Mouse (Mus musculus) embryonic facial prominence, embryonic 12.5 days (tissue): Measurements from ENCODE around the gene Msi2. TPM values are rescaled to one million over a fixed set of nuclear protein-coding genes. Genes with fewer than 3 reads are reported as not detected.

Source experiments
- ATAC-seq: fragments of 200-750 bp; cut with Nextera tagmentation; 2 replicates; pipeline ENCODE4 v1.8.0; 2017; ENCODE audit not compliant: insufficient number of reproducible peaks, insufficient read depth, low FRiP score, low TSS enrichment
- H3K27ac ChIP-seq: fragments of 300-500 bp; sonication (generic); 2 replicates; pipeline ENCODE4 v1.5.1; 2016; ENCODE audit warnings: mild to moderate bottlenecking
- H3K27me3 ChIP-seq: fragments of 300-500 bp; sonication (generic); 2 replicates; pipeline ENCODE4 v1.6.1; 2016; ENCODE audit warnings: mild to moderate bottlenecking, moderate library complexity
- H3K36me3 ChIP-seq: fragments of 300-500 bp; sonication (generic); 2 replicates; pipeline ENCODE4 v1.6.1; 2016; ENCODE audit warnings: mild to moderate bottlenecking
- H3K4me1 ChIP-seq: fragments of 300-500 bp; sonication (generic); 2 replicates; pipeline ENCODE4 v1.6.1; 2016
- H3K4me2 ChIP-seq: fragments of 300-500 bp; sonication (generic); replicated peaks from 2 replicates; pipeline ENCODE4 v1.6.1; 2016; ENCODE audit warnings: mild to moderate bottlenecking, moderate library complexity
- H3K4me3 ChIP-seq: fragments of 300-500 bp; sonication (generic); 2 replicates; pipeline ENCODE4 v1.5.1; 2016; ENCODE audit warnings: mild to moderate bottlenecking
- H3K9ac ChIP-seq: fragments of 300-500 bp; sonication (generic); 2 replicates; pipeline ENCODE4 v1.6.1; 2016; ENCODE audit warnings: mild to moderate bottlenecking, moderate library complexity
- H3K9me3 ChIP-seq: fragments of 300-500 bp; sonication (generic); 2 replicates; pipeline ENCODE4 v1.6.1; 2016; ENCODE audit warnings: mild to moderate bottlenecking, moderate library complexity
- WGBS: fragments of 180-500 bp; shearing (Covaris S2); methylation state at CpG from one replicate; pipeline ENCODE4 v1.1.7; 2016; 5-methylcytosine and 5-hydroxymethylcytosine counted together
- polyA plus RNA-seq: library from polyadenylated mRNA; unstranded; fragments of >200 nt; fragmentation: Nextera tagmentation; extraction: Ambion mirVana; gene quantifications from 2 replicates; pipeline ENCODE4 v1.2.1, GENCODE M21; 2016

Gene Msi2
- polyA plus RNA-seq, 1 experiment from 2014 or later = 22.0 TPM

DNA sequence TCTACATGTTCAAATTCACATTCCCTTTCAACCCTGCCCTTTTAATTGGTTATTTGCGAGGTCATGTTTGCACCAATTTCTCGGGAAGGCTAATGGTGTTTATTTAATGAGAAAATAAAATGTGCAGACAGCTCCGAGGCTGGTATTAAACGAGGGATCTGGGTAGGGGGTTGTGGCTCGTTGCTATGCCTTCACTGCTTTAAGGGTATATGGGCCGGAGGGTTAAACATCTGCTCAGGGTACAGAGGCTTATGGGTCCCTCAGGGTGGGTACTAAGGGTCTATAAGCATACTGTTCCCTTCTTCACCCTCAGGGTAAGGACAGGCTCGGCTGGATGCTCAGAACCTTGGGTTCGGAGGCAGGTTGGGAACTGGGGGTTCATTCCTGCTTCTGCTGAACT is 245.6 kb downstream of the Msi2 start:
- Histone ChIP-seq H3K4me1 (peaks cover 29% of the 10 kb centered on the region), H3K27me3 (no peaks in the 10 kb centered on the region), H3K4me2 (no peak overlapping the region), H3K9me3 (no peaks in the 10 kb centered on the region), H3K27ac (no peak overlapping the region), H3K36me3 (no peaks in the 10 kb centered on the region; the same call in 1 of the 2 replicates), H3K9ac (no peak overlapping the region), H3K4me3 (no peak overlapping the region)
- WGBS = 42% methylated on average over 8 of the region's 8 CpGs
- ATAC-seq = no peak

DNA sequence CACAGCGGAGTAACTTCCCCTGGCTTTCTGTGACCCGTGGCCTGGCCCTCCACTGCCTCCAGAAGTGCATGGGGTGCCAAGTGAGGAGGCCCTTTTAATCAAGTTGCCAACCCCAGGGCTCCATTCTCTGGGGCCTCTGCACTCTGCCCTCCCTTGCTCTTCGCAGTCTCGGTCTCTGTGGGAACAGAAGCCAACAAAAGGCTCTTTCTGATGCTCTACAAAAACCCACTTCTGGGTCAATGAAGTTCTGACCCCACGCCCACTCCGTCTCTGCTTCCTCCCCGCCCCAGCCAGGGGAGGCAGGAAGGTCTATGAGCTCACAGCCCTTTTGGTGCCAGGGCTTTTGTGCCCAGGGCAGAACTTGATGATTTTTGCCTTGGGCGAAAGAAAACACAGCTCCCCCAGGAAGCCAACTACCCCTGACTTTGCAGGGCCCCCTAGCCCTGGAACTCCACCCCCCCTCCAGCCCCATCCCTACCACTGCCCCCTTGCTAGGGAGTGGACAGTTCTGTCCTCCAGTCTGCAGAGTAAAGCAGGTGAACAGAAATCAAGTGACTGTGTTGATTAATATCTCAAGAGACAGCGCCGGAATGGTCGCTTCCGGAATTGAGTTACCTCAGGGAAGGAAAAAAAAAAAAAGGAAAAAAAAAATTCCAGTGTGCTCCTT is 246.2 kb downstream of the Msi2 start:
- Histone ChIP-seq H3K9me3 (no peaks in the 10 kb centered on the region), H3K36me3 (no peaks in the 10 kb centered on the region; the same call in 1 of the 2 replicates), H3K27ac (no peak overlapping the region), H3K4me1 (peaks cover 29% of the 10 kb centered on the region), H3K9ac (no peak overlapping the region), H3K4me2 (no peak overlapping the region), H3K4me3 (no peak overlapping the region), H3K27me3 (no peaks in the 10 kb centered on the region)
- ATAC-seq = peak; percentile 45
- WGBS = 39% methylated on average over 12 of the region's 12 CpGs

GRCm38 (mm10) chr11:88470599-88470998 is 247.7 kb downstream of the Msi2 start:
- ATAC-seq = no peak
- Histone ChIP-seq H3K4me1 (peaks cover 29% of the 10 kb centered on the region), H3K4me3 (no peak overlapping the region), H3K27me3 (no peaks in the 10 kb centered on the region), H3K9ac (no peak overlapping the region), H3K4me2 (no peak overlapping the region), H3K27ac (no peak overlapping the region), H3K9me3 (no peaks in the 10 kb centered on the region), H3K36me3 (no peaks in the 10 kb centered on the region)

DNA sequence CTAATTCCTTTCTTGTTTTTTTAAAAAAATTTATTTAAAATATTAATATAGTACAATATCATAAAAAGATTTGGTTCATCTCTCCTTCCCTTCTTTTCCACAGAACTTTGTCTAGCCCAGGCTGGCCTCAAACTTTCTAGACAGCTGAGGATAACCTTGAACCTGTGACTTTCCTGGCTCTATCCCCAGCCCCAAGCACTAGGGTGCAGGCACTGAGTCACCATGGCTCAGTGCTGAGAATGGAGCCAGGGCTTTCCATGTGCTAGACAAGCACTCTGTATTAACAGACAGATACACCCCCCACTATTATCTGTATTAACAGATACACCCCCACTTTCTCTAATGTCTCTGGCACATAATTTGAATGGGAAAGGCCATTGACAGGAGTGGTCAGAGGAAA is 249.3 kb downstream of the Msi2 start:
- Histone ChIP-seq H3K27ac (no peak overlapping the region), H3K36me3 (no peaks in the 10 kb centered on the region), H3K4me2 (no peak overlapping the region), H3K9ac (no peak overlapping the region), H3K4me1 (peaks cover 39% of the 10 kb centered on the region), H3K4me3 (no peak overlapping the region), H3K27me3 (no peaks in the 10 kb centered on the region), H3K9me3 (no peaks in the 10 kb centered on the region)
- ATAC-seq = no peak

GRCm38 (mm10) chr11:88467498-88468245 is 250.6 kb downstream of the Msi2 start:
- H3K9ac ChIP-seq = no peak overlapping the region
- H3K4me1 ChIP-seq = peaks cover 33% of the 10 kb centered on the region
- ATAC-seq = no peak
- H3K4me3 ChIP-seq = no peak overlapping the region
- 68% methylated on average over 18 of the region's 18 CpGs for WGBS
- peaks cover 2% of the 10 kb centered on the region; the same call in 1 of the 2 replicates for H3K36me3 ChIP-seq
- no peaks in the 10 kb centered on the region for H3K9me3 ChIP-seq
- no peaks in the 10 kb centered on the region for H3K27me3 ChIP-seq
- H3K27ac ChIP-seq = no peak overlapping the region
- no peak overlapping the region for H3K4me2 ChIP-seq

- no peak overlapping the region for H3K4me3 ChIP-seq
- H3K27me3 ChIP-seq = no peaks in the 10 kb centered on the region
- no peak overlapping the region for H3K4me2 ChIP-seq
- H3K9me3 ChIP-seq = no peaks in the 10 kb centered on the region
- no peak overlapping the region for H3K9ac ChIP-seq
- no peak for ATAC-seq
- peak overlapping the region; percentile 25; the same call in 1 of the 2 replicates for H3K27ac ChIP-seq
- H3K36me3 ChIP-seq = peaks cover 2% of the 10 kb centered on the region; the same call in 1 of the 2 replicates
- H3K4me1 ChIP-seq = peaks cover 31% of the 10 kb centered on the region
- 75% methylated on average over 6 of the region's 6 CpGs for WGBS
These were observed 254.4 kb downstream of the Msi2 start for GRCm38 (mm10) chr11:88463951-88464350.

DNA sequence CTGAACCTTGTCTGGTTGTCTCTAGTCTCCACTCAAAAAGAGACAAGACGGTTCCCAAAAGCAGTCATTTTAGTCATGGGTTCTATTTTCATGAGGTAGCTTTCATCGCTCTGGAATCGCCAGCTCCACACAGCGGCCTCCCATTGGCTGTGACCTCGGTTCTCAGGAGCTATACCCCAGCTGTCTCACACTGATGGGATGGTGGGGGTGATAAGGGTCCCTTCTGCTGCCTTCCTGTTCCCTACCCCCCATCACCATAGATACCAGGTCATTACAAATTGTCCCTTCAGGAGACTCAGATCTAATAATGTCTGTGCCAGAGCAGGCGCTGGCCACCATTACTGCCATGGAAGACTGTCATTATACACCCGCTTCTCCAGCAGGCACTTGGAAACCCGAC is 255.5 kb downstream of the Msi2 start:
- WGBS = 92% methylated on average over 8 of the region's 8 CpGs
- H3K36me3 ChIP-seq = peaks cover 2% of the 10 kb centered on the region; the same call in 1 of the 2 replicates

DNA sequence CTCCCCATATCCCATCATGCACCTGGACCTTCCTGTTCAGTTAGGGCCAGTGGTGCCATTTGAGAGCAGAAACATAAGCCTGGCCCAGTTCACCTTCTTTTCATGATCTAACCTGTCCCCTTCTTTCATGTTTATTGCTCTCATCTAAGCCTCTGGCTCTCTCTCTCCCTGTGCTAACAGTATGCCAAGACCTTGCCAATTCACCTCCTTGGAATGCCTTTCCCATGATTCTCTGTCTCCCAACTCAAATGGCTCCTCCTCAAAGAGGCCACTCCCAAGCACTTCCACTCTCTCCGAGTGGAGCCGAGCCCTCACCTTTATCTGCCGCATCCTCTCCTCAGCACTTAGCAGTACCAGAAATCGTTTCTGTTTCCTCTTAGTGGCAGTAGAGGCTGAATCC is 256.7 kb downstream of the Msi2 start:
- H3K4me3 ChIP-seq = no peak overlapping the region
- H3K36me3 ChIP-seq = peaks cover 2% of the 10 kb centered on the region; the same call in 1 of the 2 replicates
- H3K9ac ChIP-seq = no peak overlapping the region
- ATAC-seq = no peak
- H3K9me3 ChIP-seq = no peaks in the 10 kb centered on the region
- H3K27ac ChIP-seq = no peak overlapping the region
- no peaks in the 10 kb centered on the region for H3K27me3 ChIP-seq
- WGBS = 90% methylated on average over 4 of the region's 4 CpGs
- no peak overlapping the region for H3K4me2 ChIP-seq
- peaks cover 27% of the 10 kb centered on the region for H3K4me1 ChIP-seq

More for the DNA sequence above, 255.5 kb downstream of the Msi2 start:
- Histone ChIP-seq H3K9ac (no peak overlapping the region), H3K4me2 (no peak overlapping the region), H3K4me3 (no peak overlapping the region), H3K4me1 (peaks cover 27% of the 10 kb centered on the region), H3K9me3 (no peaks in the 10 kb centered on the region), H3K27ac (no peak overlapping the region), H3K27me3 (no peaks in the 10 kb centered on the region)
- ATAC-seq = no peak

DNA sequence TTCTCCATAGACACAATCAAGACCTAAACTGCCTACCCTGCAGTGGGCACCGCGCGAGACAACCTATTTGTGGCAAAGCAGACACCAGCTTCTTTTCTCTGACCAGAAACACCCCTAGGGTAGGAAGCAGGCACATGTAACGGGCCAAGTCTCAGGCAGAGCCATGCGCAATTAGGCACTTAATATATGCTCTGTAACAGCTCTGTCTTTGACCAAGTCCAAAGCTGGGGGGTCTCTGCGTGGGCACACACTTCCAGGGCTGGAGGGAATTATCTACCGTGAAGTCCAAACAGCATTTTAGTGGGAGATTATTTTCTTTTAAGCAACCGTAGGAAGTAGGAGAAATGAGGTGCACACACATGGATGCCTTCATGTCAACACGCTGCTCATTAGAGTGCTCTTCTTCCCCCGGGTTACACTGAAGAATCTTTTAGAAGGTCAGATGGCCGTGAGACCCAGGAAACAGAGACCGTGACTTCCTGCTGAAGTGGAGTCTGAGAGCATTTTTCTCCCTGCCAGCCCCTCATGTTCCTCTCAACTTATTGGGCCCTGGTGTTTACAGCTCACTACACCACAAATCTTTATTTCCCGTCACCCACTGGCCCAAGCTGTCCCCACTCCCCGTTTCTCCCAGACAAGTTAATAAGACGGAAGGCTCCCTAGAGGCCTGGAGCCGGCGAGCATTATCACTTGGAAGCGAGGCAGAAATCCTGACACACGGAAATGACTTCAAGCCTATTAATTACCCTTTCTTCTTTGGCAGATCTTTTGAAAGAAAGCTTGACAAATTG is 258.2 kb downstream of the Msi2 start:
- Histone ChIP-seq H3K4me1 (peaks cover 34% of the 10 kb centered on the region), H3K4me2 (no peak overlapping the region), H3K9ac (no peak overlapping the region), H3K27ac (0 out of 2 replicates have a peak overlapping the region, but pooled peaks have one; percentile 36), H3K4me3 (no peak overlapping the region), H3K36me3 (peaks cover 2% of the 10 kb centered on the region; the same call in 1 of the 2 replicates), H3K27me3 (no peaks in the 10 kb centered on the region), H3K9me3 (no peaks in the 10 kb centered on the region)
- WGBS = 40% methylated on average over 19 of the region's 19 CpGs
- ATAC-seq = no peak

DNA sequence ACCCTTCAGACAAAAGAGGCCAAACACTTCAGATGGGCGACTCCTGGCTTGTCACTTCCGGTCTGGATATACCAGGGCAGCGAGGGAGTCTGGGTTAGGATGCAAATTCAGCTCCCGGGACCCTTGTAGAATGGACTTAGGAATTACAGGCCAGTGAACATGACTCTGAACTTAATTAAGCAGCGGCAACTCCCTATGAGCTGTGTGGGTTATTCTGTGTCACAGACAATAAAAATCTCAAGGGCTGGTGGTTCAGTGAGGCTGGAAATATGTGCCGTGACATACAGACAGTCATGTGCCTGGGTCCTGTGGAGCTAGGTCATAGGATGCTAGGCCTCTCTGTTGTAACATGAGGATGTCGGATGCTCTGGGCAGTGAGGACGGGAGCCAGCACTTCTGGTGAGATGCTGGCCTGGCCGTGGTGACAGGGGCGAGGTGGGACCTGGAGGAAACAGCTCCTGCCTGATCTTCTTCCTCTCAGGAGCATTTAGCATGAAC is 261.0 kb downstream of the Msi2 start:
- no peak overlapping the region for H3K4me3 ChIP-seq
- H3K27me3 ChIP-seq = no peaks in the 10 kb centered on the region
- peaks cover 25% of the 10 kb centered on the region for H3K4me1 ChIP-seq
- H3K9ac ChIP-seq = no peak overlapping the region
- no peak overlapping the region for H3K27ac ChIP-seq
- H3K4me2 ChIP-seq = no peak overlapping the region
- WGBS = 79% methylated on average over 10 of the region's 10 CpGs
- no peaks in the 10 kb centered on the region for H3K36me3 ChIP-seq
- H3K9me3 ChIP-seq = no peaks in the 10 kb centered on the region
- no peak for ATAC-seq

- Histone ChIP-seq H3K36me3 (no peaks in the 10 kb centered on the region), H3K9ac (no peak overlapping the region), H3K9me3 (no peaks in the 10 kb centered on the region), H3K4me1 (peaks cover 15% of the 10 kb centered on the region; the same call in 1 of the 2 replicates), H3K4me2 (no peak overlapping the region), H3K27me3 (no peaks in the 10 kb centered on the region), H3K27ac (no peak overlapping the region), H3K4me3 (no peak overlapping the region)
- WGBS = 67% methylated on average over 19 of the region's 19 CpGs
- no peak for ATAC-seq
These were observed 263.2 kb downstream of the Msi2 start for GRCm38 (mm10) chr11:88454867-88455806.
